Mouse (Mus musculus) MEL (cell line): ENCODE results near the gene Ccdc107. TPM values are rescaled to one million over a fixed set of nuclear protein-coding genes. Genes with fewer than 3 reads are reported as not detected.

Experiments
- DNase-seq: peaks from one replicate; pipeline ENCODE4 v3.0.0; 2011; ENCODE audit warnings: low read depth, low spot score
- H3K27ac ChIP-seq: 2 replicates; pipeline ENCODE4 v1.5.1; 2012; ENCODE audit warnings: low read depth, mild to moderate bottlenecking, control low read depth, low read length, moderate library complexity; ENCODE audit not compliant: control insufficient read depth
- H3K27me3 ChIP-seq, 2 experiments: fragments of 150-350 bp in 1 of 2; sonication (generic) in 1 of 2; 2 replicates each; pipeline ENCODE4 v1.6.1; 2012; ENCODE audit warnings: low read length in 2 of 2, mild to moderate bottlenecking in 2 of 2, improper control_type of control experiment in 1 of 2, moderate library complexity in 1 of 2; ENCODE audit not compliant: insufficient read depth in 2 of 2, control insufficient read depth in 1 of 2
- H3K36me3 ChIP-seq, 2 experiments: 2 replicates each; pipeline ENCODE4 v1.6.1; 2012 to 2014; ENCODE audit warnings: low read length in 2 of 2, improper control_type of control experiment in 1 of 2, inconsistent platforms in 1 of 2, mild to moderate bottlenecking in 1 of 2; ENCODE audit not compliant: insufficient read depth in 2 of 2, control insufficient read depth in 1 of 2
- H3K4me1 ChIP-seq, 2 experiments: fragments of 150-350 bp in 1 of 2; sonication (generic) in 1 of 2; 2 replicates each; pipeline ENCODE4 v1.6.1; 2012; ENCODE audit warnings: low read length in 2 of 2, improper control_type of control experiment in 1 of 2, mild to moderate bottlenecking in 1 of 2; ENCODE audit not compliant: insufficient read depth in 2 of 2, control insufficient read depth in 1 of 2
- H3K4me3 ChIP-seq, 2 experiments: fragments of 150-350 bp in 1 of 2; sonication (generic) in 1 of 2; 2 replicates each; pipeline ENCODE4 v1.5.1; 2012; ENCODE audit warnings: low read depth in 2 of 2, low read length in 2 of 2, mild to moderate bottlenecking in 2 of 2, moderate library complexity in 2 of 2, control low read depth in 1 of 2, improper control_type of control experiment in 1 of 2; ENCODE audit not compliant: control insufficient read depth in 1 of 2, insufficient read depth in 1 of 2
- H3K79me2 ChIP-seq: 2 replicates; pipeline ENCODE4 v1.6.1; 2012; ENCODE audit warnings: mild to moderate bottlenecking, low read length, moderate library complexity; ENCODE audit not compliant: control insufficient read depth, poor library complexity, insufficient read depth
- H3K9ac ChIP-seq: 2 replicates; pipeline ENCODE4 v1.6.1; 2012; ENCODE audit warnings: low read depth, mild to moderate bottlenecking, control low read depth, low read length, moderate library complexity; ENCODE audit not compliant: control insufficient read depth, poor library complexity, severe bottlenecking
- H3K9me3 ChIP-seq: fragments of 150-350 bp; sonication (generic); replicated peaks from 2 replicates; pipeline ENCODE4 v1.6.1; 2012; ENCODE audit warnings: mild to moderate bottlenecking, low read length, improper control_type of control experiment, moderate library complexity; ENCODE audit not compliant: insufficient read depth
- CHD1 ChIP-seq: IDR thresholded peaks from 2 replicates; pipeline ENCODE4 v1.6.1; 2012; ENCODE audit warnings: low read depth, mild to moderate bottlenecking, inconsistent platforms, low read length, improper control_type of control experiment
- E2F4 ChIP-seq: IDR thresholded peaks from 2 replicates; pipeline ENCODE4 v1.6.1; 2011; ENCODE audit warnings: low read depth, low read length, improper control_type of control experiment, borderline replicate concordance
- ELF1 ChIP-seq: IDR thresholded peaks from 2 replicates; pipeline ENCODE4 v1.6.1; 2014; ENCODE audit warnings: low read depth, mild to moderate bottlenecking, inconsistent platforms, low read length, improper control_type of control experiment, moderate library complexity
- EP300 ChIP-seq, 2 experiments: IDR thresholded peaks; 2 replicates each; pipeline ENCODE4 v1.6.1; 2011; ENCODE audit warnings: improper control_type of control experiment in 2 of 2, low read length in 2 of 2, low read depth in 1 of 2, mild to moderate bottlenecking in 1 of 2
- GABPA ChIP-seq: IDR thresholded peaks from 2 replicates; pipeline ENCODE4 v1.6.1; 2012; ENCODE audit warnings: low read depth, mild to moderate bottlenecking, inconsistent platforms, low read length, improper control_type of control experiment, moderate library complexity
- POLR2A ChIP-seq, 2 experiments: IDR thresholded peaks; 2 replicates each; pipeline ENCODE4 v1.6.1; 2011 to 2012; ENCODE audit warnings: low read length in 2 of 2, mild to moderate bottlenecking in 2 of 2, control low read depth in 1 of 2, improper control_type of control experiment in 1 of 2, low read depth in 1 of 2, moderate library complexity in 1 of 2; ENCODE audit not compliant: control insufficient read depth in 1 of 2, insufficient read depth in 1 of 2, poor library complexity in 1 of 2
- RAD21 ChIP-seq: IDR thresholded peaks from 2 replicates; pipeline ENCODE4 v1.6.1; 2011; ENCODE audit warnings: mild to moderate bottlenecking, low read depth, low read length, improper control_type of control experiment
- SMC3 ChIP-seq: IDR thresholded peaks from 2 replicates; pipeline ENCODE4 v1.6.1; 2011; ENCODE audit warnings: low read depth, low read length, improper control_type of control experiment
- TAL1 ChIP-seq: IDR thresholded peaks from 2 replicates; pipeline ENCODE4 v1.6.1; 2012; ENCODE audit warnings: mild to moderate bottlenecking, inconsistent platforms, low read length, moderate library complexity, mixed read lengths
- TBP ChIP-seq: IDR thresholded peaks from 2 replicates; pipeline ENCODE4 v1.8.0; 2011; ENCODE audit warnings: low read depth, low read length, improper control_type of control experiment
- TCF12 ChIP-seq: IDR thresholded peaks from 2 replicates; pipeline ENCODE4 v1.6.1; 2014; ENCODE audit warnings: low read depth, mild to moderate bottlenecking, inconsistent platforms, low read length, improper control_type of control experiment, moderate library complexity
- USF1 ChIP-seq: IDR thresholded peaks from 2 replicates; pipeline ENCODE4 v1.6.1; 2014; ENCODE audit warnings: low read depth, mild to moderate bottlenecking, inconsistent platforms, low read length, improper control_type of control experiment, moderate library complexity
- USF2 ChIP-seq, 2 experiments: IDR thresholded peaks; 2 replicates each; pipeline ENCODE4 v1.6.1; 2011 to 2012; ENCODE audit warnings: improper control_type of control experiment in 2 of 2, low read length in 2 of 2, borderline replicate concordance in 1 of 2, inconsistent platforms in 1 of 2, low read depth in 1 of 2, mild to moderate bottlenecking in 1 of 2; ENCODE audit not compliant: insufficient read depth in 1 of 2
- ZC3H11A ChIP-seq: IDR thresholded peaks from 2 replicates; pipeline ENCODE4 v1.6.1; 2012; ENCODE audit warnings: low read depth, mild to moderate bottlenecking, inconsistent platforms, low read length, improper control_type of control experiment
- polyA plus RNA-seq, 2 experiments: library from polyadenylated mRNA; stranded (reverse) in 1 of 2; unstranded in 1 of 2; fragments of >175 nt in 1 of 2; fragments of >200 nt in 1 of 2; gene quantifications; 2 replicates each; pipeline versions ENCODE4 v1.2.1 to v1.2.4; 2012; ENCODE audit warnings: low replicate concordance in 2 of 2, low read depth in 1 of 2; ENCODE audit not compliant: insufficient read length in 2 of 2, insufficient read depth in 1 of 2, missing spikeins in 1 of 2
- total RNA-seq: library from RNA; depleted of rRNA; stranded (reverse); fragments of 300-350 nt; gene quantifications from 2 replicates; pipeline ENCODE4 v1.2.3, GENCODE M21; 2012

Ccdc107 gene
- total and polyA plus RNA-seq, 3 experiments, result 44.3 to 56.7 TPM; not detected in 1

GRCm38 (mm10) chr4:43508666-43508997 lies 15.9 kb downstream of the Ccdc107 start (continued):
- peak; percentile 62; the same call in 1 of the 2 replicates for TF ChIP-seq TCF12

- Histone ChIP-seq H3K79me2 (no peaks in the 10 kb centered on the region; the same call in 1 of the 2 replicates), H3K27ac (no peak overlapping the region), H3K4me3 (peak overlapping the region; percentile 71 to 91), H3K27me3 (no peaks in the 10 kb centered on the region), H3K36me3 (peaks cover 0 to 8% of the 10 kb centered on the region in 2 experiments; a peak in 2 of 4 replicates), H3K9me3 (no peaks in the 10 kb centered on the region), H3K9ac (peak overlapping the region; percentile 77), H3K4me1 (peaks cover 9 to 22% of the 10 kb centered on the region in 2 experiments)
- TF ChIP-seq USF2 (IDR thresholded peaks at IDR 0.05; ENCODE audit: borderline replicate concordance in 1 of 2, insufficient read depth in 1 of 2, low read depth in 1 of 2, low read length in 2 of 2), result no peak
- no peak for TF ChIP-seq TBP
- TF ChIP-seq ELF1, result no peak
- TF ChIP-seq CHD1, result no peak
- TF ChIP-seq EP300 (IDR thresholded peaks at IDR 0.05; ENCODE audit: low read depth in 1 of 2, low read length in 2 of 2), result no peak
- TF ChIP-seq RAD21, result no peak
- DNase-seq, result no peak
These were observed 16.4 kb downstream of the Ccdc107 start for GRCm38 (mm10) chr4:43509109-43509508.

DNA sequence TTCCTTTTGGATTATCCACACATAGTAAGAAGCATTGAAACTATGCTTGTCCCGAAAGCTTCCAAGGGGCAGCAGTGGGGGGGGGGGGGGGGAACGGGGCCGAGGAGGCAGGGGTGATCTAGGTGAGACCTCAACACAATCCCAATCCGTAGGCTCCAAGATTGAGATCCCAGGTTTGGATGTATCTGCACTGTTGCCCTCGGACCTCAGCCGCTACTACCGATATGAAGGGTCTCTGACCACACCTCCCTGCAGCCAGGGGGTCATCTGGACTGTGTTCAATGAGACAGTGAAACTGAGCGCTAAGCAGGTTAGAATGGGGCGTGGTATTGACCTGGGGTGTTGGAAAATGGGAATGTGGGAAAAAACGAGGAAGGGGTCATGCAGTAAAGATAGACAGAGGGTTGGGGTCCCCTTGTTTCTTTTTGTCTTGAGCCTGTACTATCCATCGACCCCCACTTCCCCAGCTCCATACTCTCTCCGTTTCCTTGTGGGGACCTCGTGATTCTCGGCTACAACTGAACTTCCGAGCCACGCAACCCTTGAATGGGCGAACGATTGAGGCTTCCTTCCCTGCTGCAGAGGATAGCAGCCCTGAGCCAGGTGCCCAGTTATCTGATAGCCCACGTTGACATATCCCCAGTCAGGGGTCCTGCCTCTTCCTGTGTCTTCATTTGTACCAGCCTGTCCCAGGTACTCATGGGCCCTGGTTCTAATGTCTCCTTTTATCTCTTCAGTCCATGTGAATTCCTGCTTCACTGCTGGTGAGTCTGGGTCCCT lies 19.2 kb downstream of the Ccdc107 start:
- Histone ChIP-seq H3K9ac (no peak overlapping the region), H3K27me3 (no peaks in the 10 kb centered on the region), H3K4me3 (no peak overlapping the region), H3K36me3 (peaks cover 0 to 6% of the 10 kb centered on the region in 2 experiments; a peak in 2 of 4 replicates), H3K27ac (no peak overlapping the region), H3K79me2 (no peaks in the 10 kb centered on the region; the same call in 1 of the 2 replicates), H3K4me1 (peaks cover 7 to 17% of the 10 kb centered on the region in 2 experiments), H3K9me3 (no peaks in the 10 kb centered on the region)
- no peak for TF ChIP-seq EP300 (IDR thresholded peaks at IDR 0.05; ENCODE audit: low read depth in 1 of 2, low read length in 2 of 2)
- no peak for TF ChIP-seq POLR2A (IDR thresholded peaks at IDR 0.05; ENCODE audit: control insufficient read depth in 1 of 2, insufficient read depth in 1 of 2, low read depth in 1 of 2, low read length in 2 of 2, poor library complexity in 1 of 2)
- no peak for TF ChIP-seq TAL1
- TF ChIP-seq USF1, result no peak
- TF ChIP-seq E2F4, result no peak
- TF ChIP-seq SMC3, result no peak
- TF ChIP-seq ZC3H11A, result no peak
- TF ChIP-seq GABPA, result no peak
- DNase-seq, result no peak
